In the genomic region with DNA sequence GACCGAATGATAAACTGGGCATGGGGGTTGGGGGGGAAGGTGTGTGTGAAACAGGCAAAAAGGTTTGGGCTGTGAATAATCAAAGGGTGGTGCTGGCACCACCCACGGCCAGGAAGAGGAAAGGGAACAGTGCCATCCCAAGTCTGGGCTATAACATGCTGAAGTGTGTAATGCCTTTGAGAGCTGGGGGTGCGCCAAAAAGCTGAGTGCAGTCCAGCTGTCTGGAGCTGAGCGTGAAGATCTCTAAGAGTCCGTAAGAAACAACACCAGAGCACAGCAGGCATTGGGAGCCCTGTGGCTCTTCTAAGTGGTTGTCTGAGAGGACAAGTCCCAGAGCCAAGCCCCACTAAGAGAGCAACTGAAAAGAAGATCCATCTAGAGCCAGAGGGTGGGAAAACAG, we compare ENCODE assay signal across 16 mouse cellular contexts.
DNase-seq lines count a peak whose midpoint lies in the region; ATAC-seq and TF ChIP-seq lines count a peak whose summit lies in the region.
"Had no signal": no experiment of that assay in that cellular context is flagged by ENCODE, and none has a peak within 500 bp of the region (broad histone marks: within the 10 kb centered on the region; RNA-seq: fewer than 3 reads in every experiment).

No protein-coding gene starts in this region.

- whole genome bisulfite sequencing in forebrain, embryonic 14.5 days = 74% methylated on average over 5 of the region's 5 CpGs
- WGBS in forebrain, embryonic 11.5 days = 78% methylated on average over 5 of the region's 5 CpGs
- 55% methylated on average over 5 of the region's 5 CpGs for WGBS in heart, adult 2 months

- TF ChIP-seq EP300 in heart, adult 2 months (IDR thresholded peaks at IDR 0.05; ENCODE audit: insufficient read depth, low read depth, low read length) = no peak

- no peak for TF ChIP-seq POLR2A in heart, adult 2 months (IDR thresholded peaks at IDR 0.05; ENCODE audit: insufficient read depth, low read depth, low read length)

- no peaks in the 10 kb centered on the region for H3K4me1 ChIP-seq in forebrain, embryonic 14.5 days (ENCODE audit: control insufficient read depth, insufficient read depth, low read length)
- no peaks in the 10 kb centered on the region for H3K4me1 ChIP-seq in forebrain, embryonic 11.5 days (replicated peaks; ENCODE audit: control insufficient read depth, insufficient read depth, low read length)
- H3K4me1 ChIP-seq in heart, adult 2 months (ENCODE audit: control insufficient read depth, insufficient read depth, low read length) = peaks cover 9% of the 10 kb centered on the region
- H3K4me1 ChIP-seq: megakaryocyte, embryonic 14.5 days had no signal

- no peak overlapping the region for H3K9ac ChIP-seq in forebrain, embryonic 14.5 days (ENCODE audit: low read length)
- H3K9ac ChIP-seq in forebrain, embryonic 11.5 days (ENCODE audit: low read length) = no peak overlapping the region
- no peak overlapping the region for H3K9ac ChIP-seq in heart, adult 2 months (ENCODE audit: low read depth, low read length)
- H3K9ac ChIP-seq: embryonic facial prominence, embryonic 13.5 days had no signal

- H3K27ac ChIP-seq in forebrain, embryonic 14.5 days (ENCODE audit: low read depth, low read length) = no peak overlapping the region
- no peak overlapping the region for H3K27ac ChIP-seq in forebrain, embryonic 11.5 days (ENCODE audit: low read depth, low read length)
- H3K27ac ChIP-seq in heart, adult 2 months = no peak overlapping the region
- H3K27ac ChIP-seq: embryonic facial prominence, embryonic 13.5 days; stomach, postnatal 0 days had no signal

- H3K27me3 ChIP-seq in forebrain, embryonic 14.5 days (replicated peaks; ENCODE audit: control insufficient read depth, insufficient read depth, low read length) = no peaks in the 10 kb centered on the region
- H3K27me3 ChIP-seq in forebrain, embryonic 11.5 days (ENCODE audit: control insufficient read depth, insufficient read depth, low read length) = no peaks in the 10 kb centered on the region
- H3K27me3 ChIP-seq in heart, adult 2 months (ENCODE audit: control insufficient read depth, insufficient read depth, low read length) = no peaks in the 10 kb centered on the region
- H3K27me3 ChIP-seq: embryonic facial prominence, embryonic 13.5 days; megakaryocyte, embryonic 14.5 days had no signal

- intact Hi-C loops in heart, adult 2 months (cut with DNase I) = no loop called here

- H3K4me2 ChIP-seq in forebrain, embryonic 14.5 days (ENCODE audit: low read length) = no peak overlapping the region
- H3K4me2 ChIP-seq in forebrain, embryonic 11.5 days (ENCODE audit: low read depth, low read length, severe bottlenecking) = no peak overlapping the region
- H3K4me2 ChIP-seq: embryonic facial prominence, embryonic 13.5 days; heart, embryonic 11.5 days had no signal

- no peaks in the 10 kb centered on the region for H3K36me3 ChIP-seq in forebrain, embryonic 14.5 days (ENCODE audit: control insufficient read depth, insufficient read depth, low read length)
- no peaks in the 10 kb centered on the region for H3K36me3 ChIP-seq in forebrain, embryonic 11.5 days (ENCODE audit: control insufficient read depth, insufficient read depth, low read length)
- no peaks in the 10 kb centered on the region for H3K36me3 ChIP-seq in heart, adult 2 months (ENCODE audit: control insufficient read depth, insufficient read depth, low read length)

- no peak for TF ChIP-seq CTCF in heart, adult 2 months (IDR thresholded peaks at IDR 0.05)

- peak; percentile 17 for DNase-seq in forebrain, embryonic 14.5 days (ENCODE audit: low spot score)
- DNase-seq in forebrain, embryonic 11.5 days (ENCODE audit: low spot score) = no peak
- peak; percentile 58 for DNase-seq in heart, postnatal 4 days
- DNase-seq in heart, adult 2 months = no peak
- DNase-seq in right cerebral cortex, postnatal 10 days (ENCODE audit: low spot score in 2 of 2) = peak; percentile 57 to 59
- no peak for DNase-seq in right cerebral cortex, adult 2 months (ENCODE audit: low spot score in 2 of 2)
- DNase-seq in lung, postnatal 14 days = peak; percentile 53
- no peak for DNase-seq in ovary, postnatal 10 days (ENCODE audit: low spot score)
- DNase-seq: cerebellum, adult 9-11 months; kidney, postnatal 25 days; spleen, adult 18-20 months had no signal

- ATAC-seq in forebrain, embryonic 14.5 days = peak; percentile 42; the same call in 1 of the 2 replicates
- no peak for ATAC-seq in forebrain, embryonic 11.5 days (replicated peaks; ENCODE audit: low FRiP score)
- ATAC-seq: activated CD4-positive, CD25-positive, alpha-beta regulatory T cell, adult 4 months had no signal

- H3K9me3 ChIP-seq in forebrain, embryonic 14.5 days (replicated peaks; ENCODE audit: control insufficient read depth, low read length) = no peaks in the 10 kb centered on the region
- H3K9me3 ChIP-seq in forebrain, embryonic 11.5 days (ENCODE audit: control insufficient read depth, low read length) = no peaks in the 10 kb centered on the region
- H3K9me3 ChIP-seq: embryonic facial prominence, embryonic 13.5 days; megakaryocyte, embryonic 14.5 days had no signal

- no peaks in the 10 kb centered on the region; the same call in 1 of the 2 replicates for H3K79me2 ChIP-seq in heart, adult 2 months (replicated peaks; ENCODE audit: control insufficient read depth, insufficient read depth, low read length)

- no peak overlapping the region for H3K4me3 ChIP-seq in forebrain, embryonic 14.5 days (ENCODE audit: low read depth, low read length)
- H3K4me3 ChIP-seq in forebrain, embryonic 11.5 days (ENCODE audit: low read depth, low read length) = no peak overlapping the region
- no peak overlapping the region for H3K4me3 ChIP-seq in heart, adult 2 months
- H3K4me3 ChIP-seq: embryonic facial prominence, embryonic 13.5 days; megakaryocyte, embryonic 14.5 days had no signal

Comparison
In these comparisons a context has a peak if more than half of its experiments do, and no peak if none do; other contexts are left out.
1. DNase-seq: peak in forebrain, embryonic 14.5 days (single experiment), heart, postnatal 4 days (single experiment), right cerebral cortex, postnatal 10 days (2 of 2) and lung, postnatal 14 days (single experiment); none in forebrain, embryonic 11.5 days (single experiment), heart, adult 2 months (0 of 2), right cerebral cortex, adult 2 months (0 of 2) and ovary, postnatal 10 days (single experiment).